Mouse (Mus musculus) hindbrain, embryonic 11.5 days (tissue): ENCODE data around the gene Trim46. TPM values are rescaled to one million over a fixed set of nuclear protein-coding genes. Genes with fewer than 3 reads are reported as not detected.

ENCODE experiments used
- ATAC-seq: fragments of 200-750 bp; cut with Nextera tagmentation; 2 replicates; pipeline ENCODE4 v1.8.0; 2017; ENCODE audit warnings: mild to moderate bottlenecking, moderate TSS enrichment, moderate library complexity; ENCODE audit not compliant: low FRiP score
- DNase-seq: peaks from one replicate; pipeline ENCODE4 v3.0.0-alpha.2; 2015; ENCODE audit warnings: low spot score
- H3K27ac ChIP-seq: fragments of 300-500 bp; sonication (generic); 2 replicates; pipeline ENCODE4 v1.5.1; 2014; ENCODE audit warnings: mild to moderate bottlenecking, low read depth, low read length
- H3K27me3 ChIP-seq: fragments of 300-500 bp; sonication (generic); 2 replicates; pipeline ENCODE4 v1.6.1; 2014; ENCODE audit warnings: mild to moderate bottlenecking, low read length, moderate library complexity, mixed read lengths; ENCODE audit not compliant: control insufficient read depth, insufficient read depth
- H3K36me3 ChIP-seq: fragments of 300-500 bp; sonication (generic); 2 replicates; pipeline ENCODE4 v1.6.1; 2014; ENCODE audit warnings: mild to moderate bottlenecking, low read length, moderate library complexity, mixed read lengths; ENCODE audit not compliant: control insufficient read depth, insufficient read depth
- H3K4me1 ChIP-seq: fragments of 300-500 bp; sonication (generic); replicated peaks from 2 replicates; pipeline ENCODE4 v1.6.1; 2014; ENCODE audit warnings: low read length, mixed read lengths; ENCODE audit not compliant: control insufficient read depth, insufficient read depth
- H3K4me2 ChIP-seq: fragments of 300-500 bp; sonication (generic); replicated peaks from 2 replicates; pipeline ENCODE4 v1.6.1; 2014; ENCODE audit warnings: mild to moderate bottlenecking, low read depth, low read length
- H3K4me3 ChIP-seq: fragments of 300-500 bp; sonication (generic); 2 replicates; pipeline ENCODE4 v1.5.1; 2014; ENCODE audit warnings: low read depth, low read length
- H3K9ac ChIP-seq: fragments of 300-500 bp; sonication (generic); 2 replicates; pipeline ENCODE4 v1.6.1; 2014; ENCODE audit warnings: low read depth, low read length
- H3K9me3 ChIP-seq: fragments of 300-500 bp; sonication (generic); 2 replicates; pipeline ENCODE4 v1.6.1; 2016; ENCODE audit warnings: low read length; ENCODE audit not compliant: control insufficient read depth
- WGBS: fragments of 180-500 bp; shearing (Covaris S2); extraction: QIAGEN DNeasy Blood & Tissue Kit; methylation state at CpG from one replicate; pipeline ENCODE4 v1.1.7; 2014; 5-methylcytosine and 5-hydroxymethylcytosine counted together
- polyA plus RNA-seq: library from polyadenylated mRNA; unstranded; fragments of >200 nt; fragmentation: Nextera tagmentation; extraction: Ambion mirVana; gene quantifications from 2 replicates; pipeline ENCODE4 v1.2.1, GENCODE M21; 2014

Gene Trim46
- polyA plus RNA-seq, 1 experiment from 2014 or later: 9.7 TPM

- Histone ChIP-seq H3K4me3 (0 out of 2 replicates have a peak overlapping the region, but pooled peaks have one; percentile 12), H3K27ac (no peak overlapping the region), H3K9me3 (no peaks in the 10 kb centered on the region), H3K9ac (no peak overlapping the region), H3K4me1 (peaks cover 13% of the 10 kb centered on the region), H3K4me2 (no peak overlapping the region), H3K27me3 (peaks cover 38% of the 10 kb centered on the region), H3K36me3 (no peaks in the 10 kb centered on the region)
- WGBS: 81% methylated on average over 6 of the region's 7 CpGs
- ATAC-seq (no peak), DNase-seq (no peak)
Observed at GRCm38 (mm10) chr3:89278107-89278506, 32.0 kb upstream of the Trim46 start.

GRCm38 (mm10) chr3:89277281-89278021 lies 31.3 kb upstream of the Trim46 start:
- DNase-seq (no peak), ATAC-seq (no peak)
- H3K27ac ChIP-seq: no peak overlapping the region
- WGBS: 53% methylated on average over 14 of the region's 14 CpGs
- H3K4me2 ChIP-seq: no peak overlapping the region; the same call in 1 of the 2 replicates
- H3K4me3 ChIP-seq: no peak overlapping the region
- H3K9ac ChIP-seq: no peak overlapping the region
- H3K36me3 ChIP-seq: no peaks in the 10 kb centered on the region
- peaks cover 38% of the 10 kb centered on the region for H3K27me3 ChIP-seq
- H3K9me3 ChIP-seq: no peaks in the 10 kb centered on the region
- peaks cover 13% of the 10 kb centered on the region for H3K4me1 ChIP-seq

- Histone ChIP-seq H3K4me3 (no peak overlapping the region), H3K9ac (no peak overlapping the region), H3K4me2 (no peak overlapping the region), H3K27ac (no peak overlapping the region), H3K36me3 (no peaks in the 10 kb centered on the region), H3K9me3 (no peaks in the 10 kb centered on the region), H3K27me3 (peaks cover 30% of the 10 kb centered on the region), H3K4me1 (peaks cover 11% of the 10 kb centered on the region)
- no peak for DNase-seq
- ATAC-seq: no peak
- 93% methylated on average over 13 of the region's 13 CpGs for WGBS
Observed at GRCm38 (mm10) chr3:89276061-89276460, 30.0 kb upstream of the Trim46 start.

- H3K9me3 ChIP-seq: no peaks in the 10 kb centered on the region
- no peaks in the 10 kb centered on the region for H3K27me3 ChIP-seq
- H3K4me2 ChIP-seq: no peak overlapping the region
- no peak overlapping the region for H3K27ac ChIP-seq
- H3K4me1 ChIP-seq: 0 out of 2 replicates have a peak, but pooled peaks cover 6% of the 10 kb centered on the region
- H3K4me3 ChIP-seq: no peak overlapping the region
- no peak overlapping the region for H3K9ac ChIP-seq
- no peaks in the 10 kb centered on the region for H3K36me3 ChIP-seq
- 72% methylated on average over 6 of the region's 6 CpGs for WGBS
- DNase-seq (no peak), ATAC-seq (no peak)
Observed at GRCm38 (mm10) chr3:89271760-89272159, 25.7 kb upstream of the Trim46 start.

GRCm38 (mm10) chr3:89270891-89271290 lies 24.8 kb upstream of the Trim46 start:
- Histone ChIP-seq H3K36me3 (no peaks in the 10 kb centered on the region), H3K4me3 (no peak overlapping the region), H3K9me3 (no peaks in the 10 kb centered on the region), H3K4me1 (0 out of 2 replicates have a peak, but pooled peaks cover 6% of the 10 kb centered on the region), H3K27ac (no peak overlapping the region), H3K27me3 (no peaks in the 10 kb centered on the region), H3K9ac (peak overlapping the region; percentile 90), H3K4me2 (peak overlapping the region; percentile 86)
- DNase-seq (no peak), ATAC-seq (no peak)
- 72% methylated on average over 6 of the region's 6 CpGs for WGBS

GRCm38 (mm10) chr3:89270051-89270755 lies 24.1 kb upstream of the Trim46 start, which contains the start of gene Slc50a1:
Slc50a1 (minus strand) TSS chr3:89270570.
- Histone ChIP-seq H3K4me2 (peak within 1 kb of the TSS; percentile 86), H3K36me3 (no peaks in the 10 kb centered on the region), H3K4me1 (0 out of 2 replicates have a peak, but pooled peaks cover 6% of the 10 kb centered on the region), H3K4me3 (peak within 1 kb of the TSS; percentile 49), H3K9ac (peak within 1 kb of the TSS; percentile 90), H3K27ac (peak within 1 kb of the TSS; percentile 47; the same call in 1 of the 2 replicates), H3K9me3 (no peaks in the 10 kb centered on the region), H3K27me3 (no peaks in the 10 kb centered on the region)
- WGBS: 4% methylated on average over 39 of the region's 39 CpGs
- ATAC-seq (peak; percentile 64; the same call in 1 of the 2 replicates), DNase-seq (peak; percentile 72)

- no peaks in the 10 kb centered on the region for H3K27me3 ChIP-seq
- ATAC-seq (no peak), DNase-seq (no peak)
- H3K36me3 ChIP-seq: no peaks in the 10 kb centered on the region
- H3K4me2 ChIP-seq: no peak overlapping the region
- H3K9ac ChIP-seq: no peak overlapping the region
- H3K4me1 ChIP-seq: 0 out of 2 replicates have a peak, but pooled peaks cover 6% of the 10 kb centered on the region
- no peak overlapping the region for H3K27ac ChIP-seq
- H3K4me3 ChIP-seq: no peak overlapping the region
- WGBS: 52% methylated on average over 8 of the region's 8 CpGs
- H3K9me3 ChIP-seq: no peaks in the 10 kb centered on the region
Observed at GRCm38 (mm10) chr3:89268916-89269315, 22.8 kb upstream of the Trim46 start.

- peak overlapping the region; percentile 48; the same call in 1 of the 2 replicates for H3K27ac ChIP-seq
- peak overlapping the region; percentile 91 for H3K4me2 ChIP-seq
- WGBS: under 1% methylated on average over 20 of the region's 20 CpGs
- H3K27me3 ChIP-seq: no peaks in the 10 kb centered on the region
- ATAC-seq (peak; percentile 85), DNase-seq (peak; percentile 89)
- 0 out of 2 replicates have a peak, but pooled peaks cover 6% of the 10 kb centered on the region for H3K4me1 ChIP-seq
- no peaks in the 10 kb centered on the region for H3K36me3 ChIP-seq
- H3K9ac ChIP-seq: peak overlapping the region; percentile 87
- peak overlapping the region; percentile 70 for H3K4me3 ChIP-seq
- no peaks in the 10 kb centered on the region for H3K9me3 ChIP-seq
Observed at GRCm38 (mm10) chr3:89266439-89266893, 20.4 kb upstream of the Trim46 start.
